Mouse (Mus musculus): Measurements from ENCODE around the gene Castor1. TPM values are rescaled to one million over a fixed set of nuclear protein-coding genes. Genes with fewer than 3 reads are reported as not detected.
A peak's percentile ranks its signal among the peaks of the same experiment; 100 is the strongest.

Castor1 gene
- polyA plus RNA-seq, 1 experiment from 2014 or later: 1.5 TPM

GRCm38 (mm10) chr11:4263296-4263695, 45.3 kb downstream of the Castor1 start:
- Histone ChIP-seq H3K27ac (replicated peaks) (no peak overlapping the region), H3K36me3 (replicated peaks) (no peaks in the 10 kb centered on the region), H3K27me3 (peaks cover 55% of the 10 kb centered on the region), H3K9ac (no peak overlapping the region), H3K4me3 (replicated peaks) (no peak overlapping the region), H3K4me2 (no peak overlapping the region), H3K9me3 (replicated peaks) (no peaks in the 10 kb centered on the region), H3K4me1 (replicated peaks) (peaks cover 32% of the 10 kb centered on the region)
- WGBS (ENCODE audit: insufficient replicate concordance): 31% methylated on average over 1 of the region's 1 CpGs
- no peak for ATAC-seq (ENCODE audit: insufficient read depth)

GRCm38 (mm10) chr11:4264066-4264465, 46.0 kb downstream of the Castor1 start:
- H3K36me3 ChIP-seq (replicated peaks): no peaks in the 10 kb centered on the region
- H3K27ac ChIP-seq (replicated peaks): no peak overlapping the region
- no peak overlapping the region for H3K4me2 ChIP-seq
- H3K27me3 ChIP-seq: peaks cover 62% of the 10 kb centered on the region
- ATAC-seq (ENCODE audit: insufficient read depth): no peak
- 66% methylated on average over 7 of the region's 7 CpGs for WGBS (ENCODE audit: insufficient replicate concordance)
- H3K9ac ChIP-seq: no peak overlapping the region
- H3K4me1 ChIP-seq (replicated peaks): peaks cover 27% of the 10 kb centered on the region
- no peak overlapping the region for H3K4me3 ChIP-seq (replicated peaks)
- no peaks in the 10 kb centered on the region for H3K9me3 ChIP-seq (replicated peaks)

GRCm38 (mm10) chr11:4266271-4267201, 48.5 kb downstream of the Castor1 start:
- H3K27me3 ChIP-seq: peaks cover 83% of the 10 kb centered on the region
- no peaks in the 10 kb centered on the region for H3K9me3 ChIP-seq (replicated peaks)
- no peak overlapping the region; the same call in 1 of the 2 replicates for H3K9ac ChIP-seq
- peak overlapping the region; percentile 53 for H3K4me3 ChIP-seq (replicated peaks)
- no peak; the same call in 1 of the 2 replicates for ATAC-seq (ENCODE audit: insufficient read depth)
- WGBS (ENCODE audit: insufficient replicate concordance): under 1% methylated on average over 61 of the region's 61 CpGs
- no peak overlapping the region for H3K27ac ChIP-seq (replicated peaks)
- peaks cover 17% of the 10 kb centered on the region for H3K4me1 ChIP-seq (replicated peaks)
- H3K4me2 ChIP-seq: peak overlapping the region; percentile 69
- no peaks in the 10 kb centered on the region for H3K36me3 ChIP-seq (replicated peaks)

- no peaks in the 10 kb centered on the region for H3K9me3 ChIP-seq (replicated peaks)
- H3K4me2 ChIP-seq: peak overlapping the region; percentile 69
- H3K4me1 ChIP-seq (replicated peaks): peaks cover 13% of the 10 kb centered on the region
- H3K4me3 ChIP-seq (replicated peaks): peak overlapping the region; percentile 53
- WGBS (ENCODE audit: insufficient replicate concordance): 4% methylated on average over 13 of the region's 13 CpGs
- no peak for ATAC-seq (ENCODE audit: insufficient read depth)
- H3K9ac ChIP-seq: no peak overlapping the region
- H3K27me3 ChIP-seq: peaks cover 85% of the 10 kb centered on the region
- H3K27ac ChIP-seq (replicated peaks): no peak overlapping the region
- no peaks in the 10 kb centered on the region for H3K36me3 ChIP-seq (replicated peaks)
Measured at GRCm38 (mm10) chr11:4267202-4267578, 49.2 kb downstream of the Castor1 start.

GRCm38 (mm10) chr11:4268500-4268899, 50.5 kb downstream of the Castor1 start:
- peaks cover 91% of the 10 kb centered on the region for H3K27me3 ChIP-seq
- no peak overlapping the region for H3K4me3 ChIP-seq (replicated peaks)
- H3K36me3 ChIP-seq (replicated peaks): no peaks in the 10 kb centered on the region
- no peak overlapping the region for H3K4me2 ChIP-seq
- no peak overlapping the region for H3K9ac ChIP-seq
- 60% methylated on average over 6 of the region's 6 CpGs for WGBS (ENCODE audit: insufficient replicate concordance)
- ATAC-seq (ENCODE audit: insufficient read depth): no peak
- no peaks in the 10 kb centered on the region for H3K9me3 ChIP-seq (replicated peaks)
- peaks cover 9% of the 10 kb centered on the region for H3K4me1 ChIP-seq (replicated peaks)
- H3K27ac ChIP-seq (replicated peaks): no peak overlapping the region

- no peak for ATAC-seq (ENCODE audit: insufficient read depth)
- Histone ChIP-seq H3K4me3 (replicated peaks) (no peak overlapping the region), H3K9ac (no peak overlapping the region), H3K9me3 (replicated peaks) (no peaks in the 10 kb centered on the region), H3K4me1 (replicated peaks) (peaks cover 9% of the 10 kb centered on the region), H3K27me3 (peaks cover 79% of the 10 kb centered on the region), H3K4me2 (no peak overlapping the region), H3K36me3 (replicated peaks) (no peaks in the 10 kb centered on the region), H3K27ac (replicated peaks) (no peak overlapping the region)
- 26% methylated on average over 20 of the region's 20 CpGs for WGBS (ENCODE audit: insufficient replicate concordance)
Measured at GRCm38 (mm10) chr11:4270744-4271459, 52.9 kb downstream of the Castor1 start.

GRCm38 (mm10) chr11:4271544-4271943, 53.5 kb downstream of the Castor1 start:
- no peak overlapping the region for H3K4me3 ChIP-seq (replicated peaks)
- no peak overlapping the region for H3K9ac ChIP-seq
- H3K27me3 ChIP-seq: peaks cover 79% of the 10 kb centered on the region
- 74% methylated on average over 11 of the region's 11 CpGs for WGBS (ENCODE audit: insufficient replicate concordance)
- H3K36me3 ChIP-seq (replicated peaks): no peaks in the 10 kb centered on the region
- no peaks in the 10 kb centered on the region for H3K9me3 ChIP-seq (replicated peaks)
- no peak overlapping the region for H3K4me2 ChIP-seq
- peaks cover 7% of the 10 kb centered on the region for H3K4me1 ChIP-seq (replicated peaks)
- no peak for ATAC-seq (ENCODE audit: insufficient read depth)
- no peak overlapping the region for H3K27ac ChIP-seq (replicated peaks)

Other genes with a start within 250 kb of the Castor1 start
- gene 4930556J24Rik, start 241.4 kb upstream of the Castor1 start, polyA plus RNA-seq (2015; fragmentation: Nextera tagmentation; extraction: Ambion mirVana): 0.17 TPM in 1 of 2 replicates, not detected in the other
- 1.6 and 2.1 TPM in 2 replicates for gene Gal3st1, start 234.6 kb upstream of the Castor1 start, polyA plus RNA-seq (2015; fragmentation: Nextera tagmentation; extraction: Ambion mirVana)
- gene Sec14l4, start 186.8 kb upstream of the Castor1 start, polyA plus RNA-seq (2015; fragmentation: Nextera tagmentation; extraction: Ambion mirVana): 3.6 and 5.1 TPM in 2 replicates
- gene Sec14l3, start 153.4 kb upstream of the Castor1 start, polyA plus RNA-seq (2015; fragmentation: Nextera tagmentation; extraction: Ambion mirVana): not detected in 2 replicates
- gene Mtfp1, start 122.8 kb upstream of the Castor1 start, polyA plus RNA-seq (2015; fragmentation: Nextera tagmentation; extraction: Ambion mirVana): 20.4 and 23.2 TPM in 2 replicates
- 9.1 and 11.0 TPM in 2 replicates for gene Sec14l2, start 94.8 kb upstream of the Castor1 start, polyA plus RNA-seq (2015; fragmentation: Nextera tagmentation; extraction: Ambion mirVana)
- gene Rnf215, start 83.0 kb upstream of the Castor1 start, polyA plus RNA-seq (2015; fragmentation: Nextera tagmentation; extraction: Ambion mirVana): 5.0 and 5.9 TPM in 2 replicates
- gene Ccdc157, start 57.9 kb upstream of the Castor1 start, polyA plus RNA-seq (2015; fragmentation: Nextera tagmentation; extraction: Ambion mirVana): 0.47 and 0.76 TPM in 2 replicates
- 19.3 and 19.4 TPM in 2 replicates for gene Sf3a1, start 57.9 kb upstream of the Castor1 start, polyA plus RNA-seq (2015; fragmentation: Nextera tagmentation; extraction: Ambion mirVana)
- 7.0 TPM in 2 replicates for gene Tbc1d10a, start 31.4 kb upstream of the Castor1 start, polyA plus RNA-seq (2015; fragmentation: Nextera tagmentation; extraction: Ambion mirVana)
- 0.50 TPM in 2 replicates for gene Osm, start 18.2 kb downstream of the Castor1 start, polyA plus RNA-seq (2015; fragmentation: Nextera tagmentation; extraction: Ambion mirVana)
- gene Lif, start 39.3 kb downstream of the Castor1 start, polyA plus RNA-seq (2015; fragmentation: Nextera tagmentation; extraction: Ambion mirVana): not detected in 2 replicates
- 0.18 and 0.20 TPM in 2 replicates for gene Hormad2, start 222.9 kb downstream of the Castor1 start, polyA plus RNA-seq (2015; fragmentation: Nextera tagmentation; extraction: Ambion mirVana)